Mouse (Mus musculus): ENCODE results near the gene Fam129b. TPM values are rescaled to one million over a fixed set of nuclear protein-coding genes. Genes with fewer than 3 reads are reported as not detected.

Fam129b gene
- total and polyA plus RNA-seq, 2 experiments from 2014 or later: 23.5 to 52.7 TPM

DNA sequence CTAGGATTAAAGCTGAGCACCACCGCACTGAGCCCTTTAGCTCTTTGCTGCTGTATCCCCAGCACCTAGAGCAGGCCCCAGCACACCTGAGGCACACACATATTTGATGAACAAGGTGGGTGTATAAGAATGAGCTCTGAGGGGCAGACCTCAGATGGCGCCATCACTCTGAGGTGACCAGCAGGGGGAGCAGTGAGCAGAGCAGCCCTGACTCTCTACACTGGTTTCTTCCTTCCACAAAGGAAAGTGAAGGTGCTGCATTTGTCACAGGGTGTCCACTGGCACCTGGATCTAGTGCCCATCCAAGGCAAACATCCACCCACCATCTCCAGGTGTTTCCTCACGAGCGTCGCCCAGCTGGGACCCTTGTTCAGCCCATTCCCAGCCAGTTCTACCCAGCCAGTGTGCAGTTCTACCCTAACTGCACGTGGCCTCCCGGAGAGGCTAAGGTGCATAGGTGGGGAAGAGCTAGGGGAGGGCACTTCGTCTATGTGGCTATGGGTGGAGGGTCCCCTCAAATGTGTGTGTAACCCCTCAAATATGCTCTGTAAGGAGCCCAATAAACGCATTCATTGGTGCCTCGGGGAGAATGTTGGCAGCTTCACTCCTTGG, 16.8 kb upstream of the Fam129b start:
- DNase-seq (ENCODE audit: low spot score): peak; percentile 63
- no peaks in the 10 kb centered on the region for H3K4me1 ChIP-seq (ENCODE audit: insufficient read depth, low read length)
- no peaks in the 10 kb centered on the region for H3K9me3 ChIP-seq (ENCODE audit: low read length)
- WGBS: 45% methylated on average over 10 of the region's 10 CpGs
- ATAC-seq: peak; percentile 55
- no peak overlapping the region for H3K4me2 ChIP-seq (ENCODE audit: low read depth, low read length)
- no peak overlapping the region for H3K4me3 ChIP-seq (ENCODE audit: low read length)
- peak; percentile 96 for TF ChIP-seq CTCF (IDR thresholded peaks at IDR 0.05; ENCODE audit: low read depth)
- no peak overlapping the region for H3K27ac ChIP-seq
- no peaks in the 10 kb centered on the region for H3K27me3 ChIP-seq (ENCODE audit: insufficient read depth, low read length)
- no peak overlapping the region for H3K9ac ChIP-seq (replicated peaks; ENCODE audit: low read length)
- H3K36me3 ChIP-seq (ENCODE audit: insufficient read depth, low read length): no peaks in the 10 kb centered on the region

- H3K9ac ChIP-seq (replicated peaks; ENCODE audit: low read length): no peak overlapping the region
- no peaks in the 10 kb centered on the region for H3K27me3 ChIP-seq (ENCODE audit: insufficient read depth, low read length)
- H3K4me2 ChIP-seq (ENCODE audit: low read depth, low read length): no peak overlapping the region
- TF ChIP-seq CTCF (IDR thresholded peaks at IDR 0.05; ENCODE audit: low read depth): no peak
- ATAC-seq (no peak), DNase-seq (ENCODE audit: low spot score) (no peak)
- no peaks in the 10 kb centered on the region for H3K36me3 ChIP-seq (ENCODE audit: insufficient read depth, low read length)
- WGBS: 74% methylated on average over 5 of the region's 5 CpGs
- no peaks in the 10 kb centered on the region for H3K9me3 ChIP-seq (ENCODE audit: low read length)
- no peak overlapping the region for H3K4me3 ChIP-seq (ENCODE audit: low read length)
- H3K27ac ChIP-seq: no peak overlapping the region
- no peaks in the 10 kb centered on the region for H3K4me1 ChIP-seq (ENCODE audit: insufficient read depth, low read length)
Measured at GRCm38 (mm10) chr2:32859622-32860012, 16.3 kb upstream of the Fam129b start.

DNA sequence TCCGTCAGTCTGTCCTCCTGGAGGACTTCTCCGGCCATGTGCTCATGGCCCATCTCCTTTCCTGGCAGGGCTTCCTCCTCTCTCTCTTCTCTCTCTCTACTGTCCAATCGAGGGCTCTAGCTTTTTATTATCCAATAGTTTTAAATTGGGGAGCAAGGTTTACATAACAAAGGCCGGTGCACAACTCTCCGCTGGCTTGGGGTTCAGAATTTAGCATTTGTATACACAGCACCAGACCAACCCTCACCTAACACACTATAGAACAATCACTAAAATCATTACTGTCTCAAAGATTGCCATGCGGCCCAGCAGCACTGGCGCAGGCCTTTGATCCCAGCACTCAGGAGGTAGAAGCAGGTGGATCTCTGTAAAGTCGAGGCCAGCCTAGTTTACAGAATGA, 15.1 kb upstream of the Fam129b start:
- no peak overlapping the region for H3K4me3 ChIP-seq (ENCODE audit: low read length)
- H3K4me1 ChIP-seq (ENCODE audit: insufficient read depth, low read length): no peaks in the 10 kb centered on the region
- H3K4me2 ChIP-seq (ENCODE audit: low read depth, low read length): no peak overlapping the region
- TF ChIP-seq CTCF (IDR thresholded peaks at IDR 0.05; ENCODE audit: low read depth): no peak
- H3K9ac ChIP-seq (replicated peaks; ENCODE audit: low read length): no peak overlapping the region
- no peak for DNase-seq (ENCODE audit: low spot score)
- H3K27me3 ChIP-seq (ENCODE audit: insufficient read depth, low read length): no peaks in the 10 kb centered on the region
- no peak for ATAC-seq
- H3K9me3 ChIP-seq (ENCODE audit: low read length): no peaks in the 10 kb centered on the region
- H3K27ac ChIP-seq: no peak overlapping the region
- WGBS: 79% methylated on average over 8 of the region's 8 CpGs
- H3K36me3 ChIP-seq (ENCODE audit: insufficient read depth, low read length): no peaks in the 10 kb centered on the region

DNA sequence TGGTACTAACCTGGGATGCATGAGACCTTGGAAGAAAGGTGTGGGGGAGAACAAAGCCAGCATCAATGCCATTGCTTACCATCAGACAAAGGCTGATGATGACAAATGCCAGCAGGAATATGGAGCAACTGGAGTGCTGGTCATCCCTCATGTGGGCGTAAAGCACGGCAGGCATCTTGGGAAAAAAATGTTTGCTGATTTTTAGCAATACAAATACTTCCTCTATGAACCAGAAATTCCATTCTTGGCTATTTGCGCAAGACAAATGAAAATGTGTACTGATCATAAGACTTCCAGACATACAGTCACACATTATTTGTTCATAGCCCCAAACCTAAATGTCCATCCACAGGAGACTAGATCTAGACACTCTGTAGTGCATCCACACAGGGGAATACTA, 12.6 kb upstream of the Fam129b start:
- TF ChIP-seq CTCF (IDR thresholded peaks at IDR 0.05; ENCODE audit: low read depth): no peak
- H3K27me3 ChIP-seq (ENCODE audit: insufficient read depth, low read length): no peaks in the 10 kb centered on the region
- DNase-seq (ENCODE audit: low spot score): no peak
- H3K36me3 ChIP-seq (ENCODE audit: insufficient read depth, low read length): no peaks in the 10 kb centered on the region
- 92% methylated on average over 3 of the region's 3 CpGs for WGBS
- no peak overlapping the region for H3K4me2 ChIP-seq (ENCODE audit: low read depth, low read length)
- ATAC-seq: no peak
- no peak overlapping the region for H3K27ac ChIP-seq
- H3K4me3 ChIP-seq (ENCODE audit: low read length): no peak overlapping the region
- no peaks in the 10 kb centered on the region for H3K4me1 ChIP-seq (ENCODE audit: insufficient read depth, low read length)
- H3K9me3 ChIP-seq (ENCODE audit: low read length): no peaks in the 10 kb centered on the region
- no peak overlapping the region for H3K9ac ChIP-seq (replicated peaks; ENCODE audit: low read length)

DNA sequence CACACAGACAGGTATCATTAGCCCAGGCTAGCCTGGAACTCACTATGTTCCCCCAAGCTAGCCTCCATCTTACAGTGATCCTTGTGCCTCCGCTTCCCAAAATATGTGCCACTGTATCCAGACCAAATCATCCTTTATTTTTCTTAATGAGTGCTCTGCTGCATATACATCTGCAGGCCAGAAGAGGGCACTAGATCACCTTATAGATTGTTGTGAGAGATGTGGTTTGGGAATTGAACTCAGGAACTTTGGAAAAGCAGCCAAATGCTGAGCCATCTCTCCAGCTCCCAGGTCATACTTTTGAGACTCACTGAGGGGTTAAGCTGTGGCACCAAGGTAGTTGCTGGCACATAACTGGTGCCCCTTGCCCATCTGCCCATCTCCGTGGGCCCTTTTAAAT, 11.2 kb upstream of the Fam129b start:
- Histone ChIP-seq H3K36me3 (ENCODE audit: insufficient read depth, low read length) (no peaks in the 10 kb centered on the region), H3K27ac (no peak overlapping the region), H3K9ac (replicated peaks; ENCODE audit: low read length) (no peak overlapping the region), H3K27me3 (ENCODE audit: insufficient read depth, low read length) (no peaks in the 10 kb centered on the region), H3K9me3 (ENCODE audit: low read length) (no peaks in the 10 kb centered on the region), H3K4me3 (ENCODE audit: low read length) (no peak overlapping the region), H3K4me2 (ENCODE audit: low read depth, low read length) (no peak overlapping the region), H3K4me1 (ENCODE audit: insufficient read depth, low read length) (no peaks in the 10 kb centered on the region)
- DNase-seq (ENCODE audit: low spot score) (peak; percentile 78), ATAC-seq (no peak)
- 66% methylated on average over 2 of the region's 2 CpGs for WGBS
- peak; percentile 84 for TF ChIP-seq CTCF (IDR thresholded peaks at IDR 0.05; ENCODE audit: low read depth)

DNA sequence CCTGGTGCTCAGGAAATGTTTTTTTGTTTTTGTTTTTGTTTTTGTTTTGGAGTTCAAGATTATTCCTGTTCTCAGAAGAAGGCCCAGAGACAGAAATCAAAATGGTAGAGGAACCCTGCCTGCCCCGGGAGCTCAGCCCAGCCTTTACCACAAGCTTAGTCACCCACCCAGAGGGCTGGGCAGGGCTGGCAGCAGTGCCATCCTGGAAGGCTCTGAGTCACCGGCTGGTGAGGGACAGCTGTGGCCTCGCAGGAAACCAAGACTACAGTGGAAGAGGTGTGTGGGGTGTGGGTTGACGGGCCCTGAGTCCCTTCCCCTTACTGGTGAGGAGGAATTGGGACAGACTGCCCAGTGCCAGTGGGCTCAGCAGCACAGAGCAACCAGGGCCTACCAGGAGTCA, 8.6 kb upstream of the Fam129b start:
- Histone ChIP-seq H3K27me3 (ENCODE audit: insufficient read depth, low read length) (no peaks in the 10 kb centered on the region), H3K27ac (no peak overlapping the region), H3K36me3 (ENCODE audit: insufficient read depth, low read length) (no peaks in the 10 kb centered on the region), H3K9ac (replicated peaks; ENCODE audit: low read length) (no peak overlapping the region), H3K4me1 (ENCODE audit: insufficient read depth, low read length) (no peaks in the 10 kb centered on the region), H3K9me3 (ENCODE audit: low read length) (no peaks in the 10 kb centered on the region), H3K4me2 (ENCODE audit: low read depth, low read length) (no peak overlapping the region), H3K4me3 (ENCODE audit: low read length) (no peak overlapping the region)
- TF ChIP-seq CTCF (IDR thresholded peaks at IDR 0.05; ENCODE audit: low read depth): no peak
- ATAC-seq (no peak), DNase-seq (ENCODE audit: low spot score) (no peak)
- 65% methylated on average over 4 of the region's 4 CpGs for WGBS

DNA sequence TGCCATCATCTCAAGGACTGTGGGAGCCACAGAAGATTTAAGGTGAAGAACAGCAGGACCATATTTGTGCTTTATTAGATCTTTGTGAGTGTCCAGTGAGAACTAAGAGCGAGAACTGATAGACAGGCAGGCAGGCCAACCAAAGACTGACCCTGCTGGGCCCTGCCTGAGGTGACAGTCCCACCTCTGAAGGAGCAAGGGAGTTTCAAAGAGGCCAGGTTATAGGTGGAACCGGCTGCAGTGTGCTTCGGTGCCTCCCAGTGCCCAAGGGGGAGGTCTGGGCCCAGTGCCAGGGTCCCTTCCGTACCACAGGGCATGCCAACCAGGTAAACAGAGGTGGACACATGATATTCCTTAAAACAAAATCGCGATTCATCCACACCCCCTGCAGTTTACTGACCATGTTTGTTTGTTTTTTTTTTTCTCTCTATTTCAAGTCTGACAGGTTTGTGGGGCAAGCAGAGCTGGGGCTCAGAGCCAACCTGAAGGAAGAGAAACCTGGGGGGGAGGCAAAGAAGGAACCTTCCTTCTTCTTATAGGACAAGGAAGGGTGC, 6.1 kb upstream of the Fam129b start:
- no peak for DNase-seq (ENCODE audit: low spot score)
- Histone ChIP-seq H3K27me3 (ENCODE audit: insufficient read depth, low read length) (no peaks in the 10 kb centered on the region), H3K9me3 (ENCODE audit: low read length) (no peaks in the 10 kb centered on the region), H3K4me1 (ENCODE audit: insufficient read depth, low read length) (no peaks in the 10 kb centered on the region), H3K9ac (replicated peaks; ENCODE audit: low read length) (no peak overlapping the region), H3K27ac (no peak overlapping the region), H3K4me2 (ENCODE audit: low read depth, low read length) (no peak overlapping the region), H3K4me3 (ENCODE audit: low read length) (no peak overlapping the region), H3K36me3 (ENCODE audit: insufficient read depth, low read length) (no peaks in the 10 kb centered on the region)
- ATAC-seq: no peak
- WGBS: 59% methylated on average over 6 of the region's 6 CpGs
- TF ChIP-seq CTCF (IDR thresholded peaks at IDR 0.05; ENCODE audit: low read depth): no peak

Measured in hindbrain, postnatal 0 days (tissue).